Mouse (Mus musculus) E14TG2a.4 (cell line): Measurements from ENCODE around the gene Pfkfb4.

Source experiments
- CTCF ChIP-seq: conservative IDR thresholded peaks from 2 replicates; pipeline ENCODE4 v1.5.1; 2014; ENCODE audit warnings: low read length
- NANOG ChIP-seq: IDR thresholded peaks from 2 replicates; pipeline ENCODE4 v1.6.1; 2014; ENCODE audit warnings: borderline replicate concordance, low read length, mixed read lengths
- POU5F1 ChIP-seq: IDR thresholded peaks from 2 replicates; pipeline ENCODE4 v1.6.1; 2014; ENCODE audit warnings: low read length, borderline replicate concordance

GRCm38 (mm10) chr9:109046306-109046705 lies 54.7 kb downstream of the Pfkfb4 start:
- TF ChIP-seq CTCF (peak; percentile 77), NANOG (no peak), POU5F1 (no peak)
